Mouse (Mus musculus): Measurements from ENCODE around the gene Gabrg3.

GRCm38 (mm10) chr7:57258893-57259574, 128.0 kb downstream of the Gabrg3 start:
- TF ChIP-seq POLR2A (IDR thresholded peaks at IDR 0.05; ENCODE audit: borderline replicate concordance, low read depth, low read length) = no peak
- no peak for TF ChIP-seq CTCF (IDR thresholded peaks at IDR 0.05; ENCODE audit: low read depth, low read length)
